ENCODE assay signal across 7 mouse cellular contexts in genomic region chr10:20954221-20954620, GRCm38 (mm10). TPM values are rescaled to one million over a fixed set of nuclear protein-coding genes. Genes with fewer than 3 reads are reported as not detected.
DNase-seq lines count a peak whose midpoint lies in the region; ATAC-seq lines count a peak whose summit lies in the region.

No protein-coding gene starts in this region.

- H3K9me3 ChIP-seq in forebrain, embryonic 16.5 days (ENCODE audit: control insufficient read depth, low read length), result no peaks in the 10 kb centered on the region
- no peaks in the 10 kb centered on the region for H3K9me3 ChIP-seq in midbrain, embryonic 10.5 days (replicated peaks)

- H3K9ac ChIP-seq in forebrain, embryonic 16.5 days (replicated peaks; ENCODE audit: low read depth, low read length), result peak overlapping the region; percentile 39; the same call in 1 of the 2 replicates

- DNase-seq in R1 (ENCODE audit: low read depth, low spot score), result peak; percentile 93
- DNase-seq in cerebellum, adult 11-12 months, result peak; percentile 89
- DNase-seq in hindlimb bud, embryonic 11.5 days (ENCODE audit: extremely low spot score, low read depth, low spot score), result peak; percentile 5
- DNase-seq in left cerebral cortex, postnatal 10 days (ENCODE audit: extremely low spot score in 1 of 2, low spot score in 2 of 2), result peak; percentile 72 to 88
- DNase-seq in midbrain, embryonic 10.5 days (ENCODE audit: low spot score), result peak; percentile 76
- DNase-seq in spleen, adult 12 weeks (ENCODE audit: low spot score), result peak; percentile 48

- H3K27me3 ChIP-seq in forebrain, embryonic 16.5 days (replicated peaks; ENCODE audit: control insufficient read depth, insufficient read depth, low read length), result no peaks in the 10 kb centered on the region
- H3K27me3 ChIP-seq in midbrain, embryonic 10.5 days (ENCODE audit: low read depth, poor library complexity, severe bottlenecking), result no peaks in the 10 kb centered on the region

- no peak overlapping the region for H3K27ac ChIP-seq in forebrain, embryonic 16.5 days (ENCODE audit: low read length)
- peak overlapping the region; percentile 71 for H3K27ac ChIP-seq in midbrain, embryonic 10.5 days (replicated peaks)

- 51% methylated on average over 26 of the region's 26 CpGs for WGBS in forebrain, embryonic 16.5 days
- 43% methylated on average over 26 of the region's 26 CpGs for WGBS in midbrain, embryonic 10.5 days

- H3K4me1 ChIP-seq in forebrain, embryonic 16.5 days (replicated peaks; ENCODE audit: control insufficient read depth, insufficient read depth, low read length), result peaks cover 3% of the 10 kb centered on the region; the same call in 1 of the 2 replicates
- H3K4me1 ChIP-seq in midbrain, embryonic 10.5 days, result peaks cover 10% of the 10 kb centered on the region

- intact Hi-C loops in left cerebral cortex, postnatal 10 days (cut with DNase I), result loop anchor here (5.0 kb wide), 1 partner anchor 662 kb away; no protein-coding TSS in a partner anchor

- H3K4me2 ChIP-seq in forebrain, embryonic 16.5 days (ENCODE audit: low read length), result peak overlapping the region; percentile 65

- ATAC-seq in forebrain, embryonic 16.5 days, result peak; percentile 14

- H3K36me3 ChIP-seq in forebrain, embryonic 16.5 days (ENCODE audit: control insufficient read depth, insufficient read depth), result no peaks in the 10 kb centered on the region
- H3K36me3 ChIP-seq in midbrain, embryonic 10.5 days, result no peaks in the 10 kb centered on the region

- H3K4me3 ChIP-seq in forebrain, embryonic 16.5 days (replicated peaks; ENCODE audit: low read length), result peak overlapping the region; percentile 47
- peak overlapping the region; percentile 55 for H3K4me3 ChIP-seq in midbrain, embryonic 10.5 days

RNA-seq across cellular contexts. Expression of gene Ahi1, which starts 1.9 kb away (rescaled TPM):
- 62.4 and 79.6 TPM in 2 replicates for polyA plus RNA-seq in forebrain, embryonic 16.5 days (2015; fragmentation: Nextera tagmentation; extraction: Ambion mirVana)
- total RNA-seq in left cerebral cortex, postnatal 10 days (2021), result 100 to 1,000 TPM; 203 to 215 TPM
- polyA plus RNA-seq in midbrain, embryonic 10.5 days (2016; fragmentation: Nextera tagmentation; extraction: Ambion mirVana), result 17.8 and 21.0 TPM in 2 replicates

Comparison
In these comparisons a context has a peak if more than half of its experiments do, and no peak if none do; other contexts are left out.
1. DNase-seq: peak in every context shown above with its lines; median percentile 93 in R1; 89 in cerebellum, adult 11-12 months; 80 in left cerebral cortex, postnatal 10 days; 76 in midbrain, embryonic 10.5 days; 48 in spleen, adult 12 weeks; 5 in hindlimb bud, embryonic 11.5 days.